Mouse (Mus musculus): Measurements from ENCODE around the gene Stxbp6.
"Not testable (repeated sequence)": the region's sequence is repeated elsewhere in the genome, so short reads cannot be mapped to it uniquely, and the experiment has no call there.

Stxbp6 gene

GRCm38 (mm10) chr12:45074611-45075342 is at the start of gene Stxbp6:
Stxbp6 (minus strand) TSS chr12:45074709.
- peak; percentile 68 for DNase-seq

- DNase-seq = not testable (repeated sequence)
Measured at GRCm38 (mm10) chr12:45102954-45103353, 28.4 kb upstream of the Stxbp6 start.

GRCm38 (mm10) chr12:45093732-45094131 is 19.2 kb upstream of the Stxbp6 start:
- DNase-seq = no peak

GRCm38 (mm10) chr12:45092444-45092843 is 17.9 kb upstream of the Stxbp6 start:
- DNase-seq = no peak

GRCm38 (mm10) chr12:45083145-45083475 is 8.6 kb upstream of the Stxbp6 start:
- no peak for DNase-seq

GRCm38 (mm10) chr12:45082379-45083144 is 8.1 kb upstream of the Stxbp6 start:
- no peak for DNase-seq

GRCm38 (mm10) chr12:45081617-45082016 is 7.1 kb upstream of the Stxbp6 start:
- DNase-seq = no peak

- DNase-seq = no peak
Measured at GRCm38 (mm10) chr12:45080753-45081122, 6.2 kb upstream of the Stxbp6 start.

- DNase-seq = no peak
Measured at GRCm38 (mm10) chr12:45080036-45080752, 5.7 kb upstream of the Stxbp6 start.

- no peak for DNase-seq
Measured at GRCm38 (mm10) chr12:45075631-45076030, 1.1 kb upstream of the Stxbp6 start.

- DNase-seq = peak; percentile 90
Measured at GRCm38 (mm10) chr12:45074042-45074601, 387 bp downstream of the Stxbp6 start.

GRCm38 (mm10) chr12:45073331-45074041 is 1.0 kb downstream of the Stxbp6 start:
- peak; percentile 70 for DNase-seq

GRCm38 (mm10) chr12:45072185-45072584 is 2.3 kb downstream of the Stxbp6 start:
- DNase-seq = no peak

- peak; percentile 40 for DNase-seq
Measured at GRCm38 (mm10) chr12:45070186-45070585, 4.3 kb downstream of the Stxbp6 start.

- DNase-seq = no peak
Measured at GRCm38 (mm10) chr12:45068145-45068754, 6.3 kb downstream of the Stxbp6 start.

GRCm38 (mm10) chr12:45067686-45068085 is 6.8 kb downstream of the Stxbp6 start:
- DNase-seq = no peak

- DNase-seq = peak; percentile 45
Measured at GRCm38 (mm10) chr12:45067047-45067685, 7.3 kb downstream of the Stxbp6 start.

GRCm38 (mm10) chr12:45063606-45064005 is 10.9 kb downstream of the Stxbp6 start:
- DNase-seq = no peak

GRCm38 (mm10) chr12:45061336-45061735 is 13.2 kb downstream of the Stxbp6 start:
- no peak for DNase-seq

- no peak for DNase-seq
Measured at GRCm38 (mm10) chr12:45060804-45061203, 13.7 kb downstream of the Stxbp6 start.

- DNase-seq = no peak
Measured at GRCm38 (mm10) chr12:45058007-45058406, 16.5 kb downstream of the Stxbp6 start.

- DNase-seq = no peak
Measured at GRCm38 (mm10) chr12:45056372-45056771, 18.1 kb downstream of the Stxbp6 start.

Data from embryo, embryonic 11 days (tissue).